Mouse (Mus musculus): ENCODE measurements around the gene Kif11. TPM values are rescaled to one million over a fixed set of nuclear protein-coding genes. Genes with fewer than 3 reads are reported as not detected.

Kif11 gene
- total RNA-seq, 2 experiments from 2014 or later: 136 to 223 TPM

- ATAC-seq (ENCODE audit: poor library complexity, severe bottlenecking): no peak
These were observed 638 bp downstream of the Kif11 start for GRCm38 (mm10) chr19:37376841-37377240.

GRCm38 (mm10) chr19:37377404-37377990 lies 1.3 kb downstream of the Kif11 start:
- ATAC-seq (ENCODE audit: poor library complexity, severe bottlenecking): no peak

DNA sequence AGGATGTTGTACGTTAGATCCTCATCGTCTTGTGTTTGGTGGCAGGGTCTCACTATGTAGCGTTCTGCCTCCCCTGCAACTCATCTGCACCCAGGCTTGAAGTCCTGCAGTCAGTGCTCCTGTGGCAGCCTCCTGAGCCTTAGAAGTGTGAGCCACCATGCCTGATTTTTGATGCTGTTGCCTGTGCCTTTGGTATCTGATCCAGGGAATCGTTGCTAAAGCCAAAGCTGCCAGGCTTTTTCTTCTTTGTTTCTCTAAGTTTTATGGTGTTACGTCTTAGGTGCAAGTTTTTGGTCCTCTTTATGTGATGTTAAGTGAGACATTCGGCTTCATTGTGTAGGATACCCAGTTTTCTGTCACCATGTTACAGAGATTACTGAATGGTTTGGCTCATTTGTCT lies 2.6 kb downstream of the Kif11 start:
- no peak for ATAC-seq (ENCODE audit: poor library complexity, severe bottlenecking)

GRCm38 (mm10) chr19:37386126-37386525 lies 9.9 kb downstream of the Kif11 start:
- no peak for ATAC-seq (ENCODE audit: poor library complexity, severe bottlenecking)

DNA sequence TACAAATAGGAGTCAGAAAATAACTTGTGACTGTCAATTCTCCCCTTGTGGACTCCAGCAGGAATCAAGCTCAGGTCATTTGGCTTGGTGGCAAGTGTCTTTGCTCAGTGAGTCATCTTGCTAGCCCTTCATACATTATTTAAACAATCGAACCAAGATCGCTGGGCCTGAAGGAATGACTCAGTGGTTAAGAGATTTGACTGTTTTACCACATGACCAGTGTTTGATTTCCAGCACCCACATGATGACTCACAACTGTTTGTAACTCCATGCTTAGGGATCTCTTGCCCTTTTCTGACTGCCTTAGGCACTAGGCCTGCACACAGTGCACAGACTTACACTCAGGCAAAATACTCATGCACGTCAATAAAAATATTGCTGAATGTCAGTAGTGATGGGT lies 15.7 kb downstream of the Kif11 start:
- ATAC-seq (ENCODE audit: poor library complexity, severe bottlenecking): no peak

- ATAC-seq (ENCODE audit: poor library complexity, severe bottlenecking): no peak
These were observed 20.1 kb downstream of the Kif11 start for GRCm38 (mm10) chr19:37396279-37396678.

DNA sequence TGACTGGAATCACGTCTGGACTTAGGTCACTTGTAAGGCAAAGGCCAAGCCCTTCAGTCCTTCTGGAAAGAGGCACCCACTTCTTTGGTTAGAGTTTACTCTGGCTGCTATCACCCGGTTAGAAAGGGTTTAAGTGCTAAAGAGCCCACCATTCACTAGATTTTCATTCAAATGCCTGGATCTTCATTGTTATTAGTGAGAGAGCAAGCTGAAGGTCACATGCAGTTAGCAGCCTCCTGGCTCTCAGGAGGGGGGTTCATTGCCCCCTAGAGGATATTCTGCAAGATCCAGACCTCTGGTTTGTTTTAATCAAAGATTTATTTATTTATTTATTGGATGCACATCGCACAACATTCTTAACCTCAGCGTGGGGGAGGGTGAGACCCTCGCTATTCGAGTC lies 24.7 kb downstream of the Kif11 start:
- no peak for ATAC-seq (ENCODE audit: poor library complexity, severe bottlenecking)

- peak; percentile 82 for ATAC-seq (ENCODE audit: poor library complexity, severe bottlenecking)
These were observed 42.1 kb downstream of the Kif11 start for GRCm38 (mm10) chr19:37418294-37418693.

- ATAC-seq (ENCODE audit: poor library complexity, severe bottlenecking): peak; percentile 93
These were observed 43.4 kb downstream of the Kif11 start for GRCm38 (mm10) chr19:37419613-37420012.

DNA sequence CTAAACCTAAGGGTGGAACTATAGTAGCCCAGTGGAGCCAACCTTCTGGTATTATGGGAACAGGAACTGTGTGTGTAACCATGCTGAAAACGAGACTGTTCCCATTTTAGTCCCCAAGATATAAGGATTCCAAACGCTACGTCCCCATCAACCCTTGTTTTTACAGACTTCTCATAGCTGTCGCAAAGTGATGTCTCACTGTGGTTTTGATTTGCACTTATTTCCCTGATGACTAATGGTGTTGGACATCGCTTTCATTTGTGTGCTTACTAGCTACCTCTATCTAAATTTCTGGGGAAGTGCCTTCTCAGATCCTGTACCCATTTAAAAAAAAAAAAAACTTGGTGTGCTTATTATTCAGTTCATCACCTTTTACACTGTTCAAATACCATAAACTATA lies 52.4 kb downstream of the Kif11 start:
- peak; percentile 45 for ATAC-seq (ENCODE audit: poor library complexity, severe bottlenecking)

- no peak for ATAC-seq (ENCODE audit: poor library complexity, severe bottlenecking)
These were observed 55.0 kb downstream of the Kif11 start for GRCm38 (mm10) chr19:37431139-37431756.

GRCm38 (mm10) chr19:37432868-37433570 lies 56.8 kb downstream of the Kif11 start:
- no peak for ATAC-seq (ENCODE audit: poor library complexity, severe bottlenecking)

DNA sequence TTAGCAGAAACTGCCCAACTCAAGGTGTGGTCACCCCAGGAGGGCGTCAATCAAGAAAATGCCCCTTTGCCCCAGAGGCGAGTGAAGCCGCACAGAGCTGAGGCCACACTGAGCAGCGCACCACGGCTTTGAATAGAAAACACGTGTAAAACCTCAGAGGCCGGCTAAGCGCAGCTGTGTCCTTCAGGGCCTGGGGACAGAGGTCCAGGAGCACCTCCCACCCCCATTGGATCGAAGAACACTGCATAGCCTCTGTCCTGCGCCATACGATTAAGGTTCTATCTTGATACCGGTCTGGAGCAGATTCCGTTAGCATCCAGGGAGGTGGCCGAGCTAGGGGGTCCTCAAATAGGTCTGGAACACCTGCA lies 57.7 kb downstream of the Kif11 start:
- no peak for ATAC-seq (ENCODE audit: poor library complexity, severe bottlenecking)

- ATAC-seq (ENCODE audit: poor library complexity, severe bottlenecking): peak; percentile 79
These were observed 58.2 kb downstream of the Kif11 start, which contains the start of gene Hhex for GRCm38 (mm10) chr19:37434263-37434951. TSS of gene Hhex (plus strand) at chr19:37434810.

DNA sequence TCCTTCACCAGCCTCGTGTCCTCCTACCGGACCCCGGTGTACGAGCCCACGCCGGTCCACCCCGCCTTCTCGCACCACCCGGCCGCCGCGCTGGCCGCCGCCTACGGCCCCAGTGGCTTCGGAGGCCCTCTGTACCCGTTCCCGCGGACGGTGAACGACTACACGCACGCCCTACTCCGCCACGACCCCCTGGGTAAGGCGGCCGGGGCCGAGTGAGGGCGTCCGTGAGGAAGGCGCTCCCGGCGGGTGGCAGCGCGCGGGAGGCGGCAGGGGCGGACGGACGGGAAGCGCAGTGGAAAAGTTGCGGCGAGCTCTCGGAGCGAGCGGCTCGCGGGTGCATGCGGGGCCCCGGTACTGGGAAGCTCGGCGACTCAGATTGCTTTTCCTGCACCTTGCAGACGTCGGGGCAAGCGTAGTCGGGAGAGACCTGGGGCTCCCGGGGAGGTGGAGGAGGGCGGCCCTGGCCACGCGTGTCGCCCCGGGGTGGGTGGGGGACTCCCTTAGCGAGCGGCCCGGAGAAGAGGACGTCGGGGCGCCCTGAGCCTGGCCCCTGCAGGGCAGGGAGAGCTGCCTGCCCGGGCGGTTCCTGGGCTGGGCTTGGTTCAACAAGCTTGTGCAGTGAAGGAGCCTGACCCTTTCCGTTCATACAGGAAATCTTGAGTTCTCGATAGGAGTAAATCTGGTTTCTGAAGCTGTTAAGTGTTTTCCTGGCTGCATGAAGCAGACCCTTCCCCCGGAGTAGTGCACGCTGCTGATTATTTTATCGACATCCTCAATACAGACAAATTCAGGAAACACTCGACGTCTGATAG lies 59.0 kb downstream of the Kif11 start:
- ATAC-seq (ENCODE audit: poor library complexity, severe bottlenecking): peak; percentile 19

- peak; percentile 13 for ATAC-seq (ENCODE audit: poor library complexity, severe bottlenecking)
These were observed 59.6 kb downstream of the Kif11 start for GRCm38 (mm10) chr19:37435853-37436174.

- peak; percentile 56 for ATAC-seq (ENCODE audit: poor library complexity, severe bottlenecking)
These were observed 60.5 kb downstream of the Kif11 start for GRCm38 (mm10) chr19:37436514-37437288.

DNA sequence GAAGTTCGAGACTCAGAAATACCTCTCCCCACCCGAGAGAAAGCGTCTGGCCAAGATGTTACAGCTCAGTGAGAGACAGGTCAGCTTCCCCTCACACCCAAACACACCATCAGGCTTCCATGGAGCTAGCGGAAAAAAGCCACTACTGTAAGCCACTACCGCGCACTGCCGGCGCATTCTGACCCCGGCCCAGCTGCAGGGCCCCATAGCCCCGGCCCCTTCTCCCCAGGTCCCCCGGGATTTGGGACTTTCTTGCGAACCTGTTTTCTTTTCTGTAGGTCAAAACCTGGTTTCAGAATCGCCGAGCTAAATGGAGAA lies 61.0 kb downstream of the Kif11 start:
- no peak for ATAC-seq (ENCODE audit: poor library complexity, severe bottlenecking)

GRCm38 (mm10) chr19:37440181-37440580 lies 64.0 kb downstream of the Kif11 start:
- ATAC-seq (ENCODE audit: poor library complexity, severe bottlenecking): no peak

DNA sequence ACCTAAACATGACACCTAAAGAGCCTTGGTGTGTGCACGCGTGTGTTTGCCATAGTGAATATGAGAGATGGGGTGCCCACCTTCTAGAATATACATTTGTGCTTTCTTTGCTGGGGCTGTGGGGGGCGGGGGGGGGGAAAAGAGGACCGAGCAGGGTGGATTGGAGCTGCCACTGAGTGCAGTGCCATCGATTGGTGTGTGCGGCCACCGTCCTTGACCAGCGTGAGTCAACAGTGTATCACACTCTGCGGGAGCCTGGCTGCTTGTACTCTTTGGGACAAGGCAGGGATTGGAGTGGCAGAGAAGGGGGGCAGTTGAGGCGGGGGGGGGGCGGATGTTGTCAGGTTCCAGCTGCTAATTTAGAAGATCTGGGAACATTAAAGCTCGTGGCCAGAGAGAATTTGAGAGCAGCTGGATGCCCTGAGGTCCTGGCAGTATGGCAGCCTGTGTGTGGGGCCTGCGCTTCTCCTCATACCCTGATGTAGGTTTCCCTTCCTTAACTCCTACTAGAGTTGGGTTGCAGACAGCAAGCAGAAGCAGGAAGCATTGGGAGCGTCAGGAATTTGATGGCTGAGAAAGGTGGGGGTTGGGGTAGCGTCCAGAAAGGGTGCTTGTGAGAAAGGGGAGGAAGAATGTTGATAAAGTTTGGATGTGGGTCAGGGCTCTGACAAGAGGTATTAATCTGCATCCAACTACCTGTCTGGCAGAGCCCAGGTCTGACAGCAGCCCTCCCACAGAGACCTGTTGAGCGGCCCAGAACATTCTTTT lies 64.7 kb downstream of the Kif11 start:
- ATAC-seq (ENCODE audit: poor library complexity, severe bottlenecking): no peak
